Mouse (Mus musculus): ENCODE results near the gene Atxn10.

GRCm38 (mm10) chr15:85428140-85428539 lies 92.1 kb downstream of the Atxn10 start:
- TF ChIP-seq TAL1 (IDR thresholded peaks at IDR 0.05; ENCODE audit: low read length) (no peak), GATA1 (IDR thresholded peaks at IDR 0.05; ENCODE audit: low read length) (no peak)

Measured in erythroblast, embryonic 14.5 days (primary cell).